Mouse (Mus musculus): ENCODE measurements around the gene St6galnac4. TPM values are rescaled to one million over a fixed set of nuclear protein-coding genes. Genes with fewer than 3 reads are reported as not detected.

St6galnac4 gene
- total RNA-seq, 2 experiments from 2014 or later = 26.0 to 37.5 TPM

- peak; percentile 31 for ATAC-seq (replicated peaks; ENCODE audit: poor library complexity, severe bottlenecking)
Measured at GRCm38 (mm10) chr2:32625212-32625872, 38.4 kb downstream of the St6galnac4 start.

GRCm38 (mm10) chr2:32625873-32626694, 39.2 kb downstream of the St6galnac4 start:
- ATAC-seq (replicated peaks; ENCODE audit: poor library complexity, severe bottlenecking) = no peak

GRCm38 (mm10) chr2:32627266-32628043, 40.6 kb downstream of the St6galnac4 start:
- no peak for ATAC-seq (replicated peaks; ENCODE audit: poor library complexity, severe bottlenecking)

- ATAC-seq (replicated peaks; ENCODE audit: poor library complexity, severe bottlenecking) = no peak
Measured at GRCm38 (mm10) chr2:32628044-32628550, 41.2 kb downstream of the St6galnac4 start.

GRCm38 (mm10) chr2:32628729-32629128, 41.8 kb downstream of the St6galnac4 start:
- ATAC-seq (replicated peaks; ENCODE audit: poor library complexity, severe bottlenecking) = no peak

- peak; percentile 65 for ATAC-seq (replicated peaks; ENCODE audit: poor library complexity, severe bottlenecking)
Measured at GRCm38 (mm10) chr2:32629276-32629976, 42.5 kb downstream of the St6galnac4 start.

GRCm38 (mm10) chr2:32630036-32630435, 43.1 kb downstream of the St6galnac4 start:
- no peak for ATAC-seq (replicated peaks; ENCODE audit: poor library complexity, severe bottlenecking)

- no peak for ATAC-seq (replicated peaks; ENCODE audit: poor library complexity, severe bottlenecking)
Measured at GRCm38 (mm10) chr2:32631046-32631445, 44.2 kb downstream of the St6galnac4 start.

- ATAC-seq (replicated peaks; ENCODE audit: poor library complexity, severe bottlenecking) = peak; percentile 80
Measured at GRCm38 (mm10) chr2:32631737-32632394, 45.0 kb downstream of the St6galnac4 start.

- ATAC-seq (replicated peaks; ENCODE audit: poor library complexity, severe bottlenecking) = no peak
Measured at GRCm38 (mm10) chr2:32633660-32634059, 46.8 kb downstream of the St6galnac4 start.

GRCm38 (mm10) chr2:32634277-32635105, 47.6 kb downstream of the St6galnac4 start:
- ATAC-seq (replicated peaks; ENCODE audit: poor library complexity, severe bottlenecking) = no peak

GRCm38 (mm10) chr2:32636617-32637016, 49.7 kb downstream of the St6galnac4 start:
- no peak for ATAC-seq (replicated peaks; ENCODE audit: poor library complexity, severe bottlenecking)

- peak; percentile 92 for ATAC-seq (replicated peaks; ENCODE audit: poor library complexity, severe bottlenecking)
Measured at GRCm38 (mm10) chr2:32637778-32638281, 50.9 kb downstream of the St6galnac4 start.

GRCm38 (mm10) chr2:32639632-32640031, 52.7 kb downstream of the St6galnac4 start:
- ATAC-seq (replicated peaks; ENCODE audit: poor library complexity, severe bottlenecking) = no peak

GRCm38 (mm10) chr2:32640550-32641051, 53.7 kb downstream of the St6galnac4 start:
- ATAC-seq (replicated peaks; ENCODE audit: poor library complexity, severe bottlenecking) = no peak

- no peak for ATAC-seq (replicated peaks; ENCODE audit: poor library complexity, severe bottlenecking)
Measured at GRCm38 (mm10) chr2:32641810-32642209, 54.9 kb downstream of the St6galnac4 start.

- no peak for ATAC-seq (replicated peaks; ENCODE audit: poor library complexity, severe bottlenecking)
Measured at GRCm38 (mm10) chr2:32642813-32643212, 55.9 kb downstream of the St6galnac4 start.

- no peak for ATAC-seq (replicated peaks; ENCODE audit: poor library complexity, severe bottlenecking)
Measured at GRCm38 (mm10) chr2:32644083-32644482, 57.2 kb downstream of the St6galnac4 start.
